Mouse (Mus musculus): ENCODE measurements around the gene Depdc1b. TPM values are rescaled to one million over a fixed set of nuclear protein-coding genes. Genes with fewer than 3 reads are reported as not detected.

The Depdc1b gene
- polyA plus RNA-seq, 1 experiment, result 0.82 TPM

DNA sequence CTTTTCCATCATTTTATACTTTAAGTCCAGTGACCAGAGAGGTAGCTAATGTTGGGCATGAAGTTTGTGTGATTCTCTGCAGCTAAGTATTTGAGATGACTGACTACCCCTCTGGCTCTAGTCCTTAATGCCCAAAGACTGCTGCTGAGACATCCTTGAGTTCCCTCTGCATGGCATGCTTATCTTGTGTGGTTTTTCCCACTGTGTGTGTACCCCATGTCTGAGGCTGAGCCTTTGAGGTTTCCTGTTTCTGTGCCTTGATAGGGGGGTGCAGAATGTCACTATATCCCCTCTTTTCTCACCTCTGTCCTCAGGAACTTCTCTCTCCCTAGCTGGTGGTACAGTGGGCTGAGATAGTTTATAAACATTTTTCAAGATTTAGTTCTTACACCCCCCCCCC is 119.6 kb downstream of the Depdc1b start:
- Histone ChIP-seq H3K4me3 (ENCODE audit: low read depth, low read length) (no peak overlapping the region), H3K27me3 (ENCODE audit: control insufficient read depth, insufficient read depth, low read length) (no peaks in the 10 kb centered on the region)
- TF ChIP-seq POLR2A (IDR thresholded peaks at IDR 0.05; ENCODE audit: low read depth, low read length) (no peak), CTCF (IDR thresholded peaks at IDR 0.05; ENCODE audit: extremely low read depth, insufficient read length, insufficient replicate concordance, low read depth, low read length) (no peak)

DNA sequence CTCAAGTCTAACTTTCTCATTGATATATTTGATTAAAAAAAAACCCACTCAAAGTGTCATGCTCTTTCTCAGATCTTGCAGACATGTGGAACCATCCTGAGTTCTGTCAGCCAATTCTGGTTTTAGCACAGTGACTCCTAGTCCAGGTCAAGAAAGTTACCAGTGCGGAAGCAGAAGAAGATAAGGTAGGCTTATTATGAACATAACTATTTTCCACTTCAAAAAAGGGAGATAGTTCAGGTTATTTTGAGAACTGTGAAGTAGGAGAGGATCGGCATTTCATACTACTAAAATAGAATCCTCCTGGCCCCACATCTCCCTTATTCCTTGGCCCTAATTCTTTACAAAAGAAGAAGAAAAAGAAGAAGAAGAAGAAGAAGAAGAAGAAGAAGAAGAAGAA is 121.3 kb downstream of the Depdc1b start:
- Histone ChIP-seq H3K36me3 (ENCODE audit: control insufficient read depth, insufficient read depth, low read length) (no peaks in the 10 kb centered on the region), H3K4me1 (ENCODE audit: control insufficient read depth, insufficient read depth, insufficient read length, low read length) (peaks cover 2% of the 10 kb centered on the region; the same call in 1 of the 2 replicates), H3K4me3 (ENCODE audit: low read depth, low read length) (no peak overlapping the region), H3K27me3 (ENCODE audit: control insufficient read depth, insufficient read depth, low read length) (no peaks in the 10 kb centered on the region), H3K27ac (ENCODE audit: insufficient read depth, low read depth, low read length) (no peak overlapping the region)
- WGBS, result 93% methylated on average over 2 of the region's 2 CpGs
- TF ChIP-seq CTCF (IDR thresholded peaks at IDR 0.05; ENCODE audit: extremely low read depth, insufficient read length, insufficient replicate concordance, low read depth, low read length), result no peak
- no peak for TF ChIP-seq POLR2A (IDR thresholded peaks at IDR 0.05; ENCODE audit: low read depth, low read length)

More for the DNA sequence above, 119.6 kb downstream of the Depdc1b start:
- Histone ChIP-seq H3K36me3 (ENCODE audit: control insufficient read depth, insufficient read depth, low read length) (no peaks in the 10 kb centered on the region), H3K4me1 (ENCODE audit: control insufficient read depth, insufficient read depth, insufficient read length, low read length) (no peaks in the 10 kb centered on the region), H3K27ac (ENCODE audit: insufficient read depth, low read depth, low read length) (no peak overlapping the region)

DNA sequence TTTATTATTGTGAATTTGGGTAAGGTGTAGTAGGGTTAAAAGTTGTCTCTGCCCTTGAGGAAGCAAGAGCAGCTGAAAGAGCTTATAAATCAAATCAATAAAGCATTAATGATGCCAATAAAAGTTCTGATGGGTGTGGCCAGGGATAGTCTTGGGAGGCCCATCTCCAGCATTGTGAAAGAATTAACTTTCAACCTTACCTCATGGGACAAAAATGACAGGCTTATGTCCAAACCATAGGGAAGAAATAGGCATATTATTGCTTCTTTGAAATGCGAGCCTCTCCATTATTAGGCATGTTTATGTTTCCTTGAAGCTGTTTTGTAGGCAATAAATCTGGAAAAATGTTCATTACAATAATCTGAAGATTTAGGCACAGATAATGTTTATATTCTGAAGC is 122.9 kb downstream of the Depdc1b start:
- Histone ChIP-seq H3K27ac (ENCODE audit: insufficient read depth, low read depth, low read length) (no peak overlapping the region), H3K36me3 (ENCODE audit: control insufficient read depth, insufficient read depth, low read length) (no peaks in the 10 kb centered on the region), H3K4me1 (ENCODE audit: control insufficient read depth, insufficient read depth, insufficient read length, low read length) (peaks cover 2% of the 10 kb centered on the region; the same call in 1 of the 2 replicates), H3K27me3 (ENCODE audit: control insufficient read depth, insufficient read depth, low read length) (no peaks in the 10 kb centered on the region), H3K4me3 (ENCODE audit: low read depth, low read length) (no peak overlapping the region)
- TF ChIP-seq POLR2A (IDR thresholded peaks at IDR 0.05; ENCODE audit: low read depth, low read length), result no peak
- no peak for TF ChIP-seq CTCF (IDR thresholded peaks at IDR 0.05; ENCODE audit: extremely low read depth, insufficient read length, insufficient replicate concordance, low read depth, low read length)
- WGBS, result 24% methylated on average over 1 of the region's 1 CpGs

DNA sequence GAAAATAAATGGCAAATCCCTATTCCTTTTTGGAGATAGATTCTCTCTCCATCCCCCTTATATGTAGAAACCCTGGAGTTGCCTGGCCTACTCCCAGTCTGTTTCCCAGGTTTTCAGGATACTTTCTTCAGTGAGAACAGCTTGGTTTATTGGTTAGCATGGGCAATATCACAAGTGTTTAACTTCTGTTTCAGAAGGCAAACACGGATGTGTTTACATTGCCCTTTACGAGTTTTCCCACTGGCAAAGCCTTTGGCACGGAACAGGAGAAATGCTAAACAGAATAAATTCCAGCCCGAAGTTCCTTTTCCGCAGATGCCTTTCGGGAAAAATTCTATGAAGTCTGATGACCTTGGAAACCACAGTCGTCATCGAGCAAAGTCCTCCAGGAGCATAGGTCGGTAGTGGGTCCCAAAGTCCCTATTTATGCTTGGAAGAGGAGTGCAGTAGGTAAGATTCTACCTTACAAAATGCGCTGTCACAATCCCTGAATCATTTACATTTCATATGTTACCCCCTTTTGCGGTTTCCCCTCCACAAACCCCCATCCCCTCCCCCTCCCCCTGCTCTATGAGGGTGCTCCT is 132.3 kb downstream of the Depdc1b start:
- no peak for TF ChIP-seq POLR2A (IDR thresholded peaks at IDR 0.05; ENCODE audit: low read depth, low read length)
- TF ChIP-seq CTCF (IDR thresholded peaks at IDR 0.05; ENCODE audit: extremely low read depth, insufficient read length, insufficient replicate concordance, low read depth, low read length), result no peak
- Histone ChIP-seq H3K27ac (ENCODE audit: insufficient read depth, low read depth, low read length) (no peak overlapping the region), H3K4me3 (ENCODE audit: low read depth, low read length) (no peak overlapping the region), H3K4me1 (ENCODE audit: control insufficient read depth, insufficient read depth, insufficient read length, low read length) (peaks cover 8% of the 10 kb centered on the region; the same call in 1 of the 2 replicates), H3K36me3 (ENCODE audit: control insufficient read depth, insufficient read depth, low read length) (no peaks in the 10 kb centered on the region), H3K27me3 (ENCODE audit: control insufficient read depth, insufficient read depth, low read length) (no peaks in the 10 kb centered on the region; the same call in 1 of the 2 replicates)
- 24% methylated on average over 11 of the region's 11 CpGs for WGBS

DNA sequence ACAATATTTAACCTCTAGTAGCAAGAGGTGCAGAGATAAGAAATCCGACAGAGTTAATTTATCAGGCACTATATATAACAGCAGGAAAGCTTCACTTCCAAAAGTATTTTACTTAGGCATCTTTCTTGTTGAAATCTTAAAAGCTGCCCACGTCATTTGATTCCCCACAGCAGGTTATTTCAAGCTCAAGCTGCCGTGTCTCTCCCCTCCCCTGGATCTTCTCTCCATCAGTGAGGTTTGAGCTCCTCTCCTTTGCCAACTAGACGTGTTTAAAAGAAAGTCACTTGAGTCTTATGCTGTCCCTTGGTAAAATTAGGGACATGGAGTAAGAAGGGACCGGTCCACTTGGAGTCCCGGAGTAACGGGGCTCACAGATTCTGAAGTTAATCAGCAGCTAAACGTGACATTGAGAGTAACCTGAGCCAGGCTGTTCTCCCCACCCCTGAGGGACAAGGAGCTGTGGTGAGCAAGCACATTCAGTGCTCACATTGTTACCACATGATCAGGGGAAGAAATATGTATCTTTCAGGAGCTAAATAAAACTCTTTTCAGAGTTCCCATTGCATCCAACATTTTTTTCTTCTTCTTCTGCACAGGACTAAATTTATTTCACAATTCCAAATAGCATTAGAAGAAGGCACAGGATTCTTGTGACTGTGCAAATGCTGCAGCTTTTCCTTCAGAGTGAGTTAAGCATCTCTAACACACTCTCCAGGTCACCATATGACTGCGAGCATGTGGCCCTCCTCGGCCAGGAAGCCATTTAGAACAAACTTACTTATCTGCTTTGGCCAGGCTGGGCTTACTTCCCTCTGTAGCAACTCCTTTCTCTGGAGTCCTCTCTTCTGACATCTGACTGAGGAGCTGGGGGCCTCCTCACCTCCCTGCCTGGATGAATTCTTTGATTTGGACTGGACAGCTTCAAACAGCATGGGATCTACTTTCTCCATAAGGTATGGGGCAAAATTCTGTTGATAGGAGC is 133.3 kb downstream of the Depdc1b start, which contains the start of gene Pde4d:
TSS of gene Pde4d (plus strand) at position 833 of the 982 bp plus-strand sequence.
- WGBS, result 36% methylated on average over 10 of the region's 10 CpGs
- H3K36me3 ChIP-seq (ENCODE audit: control insufficient read depth, insufficient read depth, low read length), result no peaks in the 10 kb centered on the region
- TF ChIP-seq POLR2A (IDR thresholded peaks at IDR 0.05; ENCODE audit: low read depth, low read length) (no peak), CTCF (IDR thresholded peaks at IDR 0.05; ENCODE audit: extremely low read depth, insufficient read length, insufficient replicate concordance, low read depth, low read length) (no peak)
- H3K27me3 ChIP-seq (ENCODE audit: control insufficient read depth, insufficient read depth, low read length), result no peaks in the 10 kb centered on the region; the same call in 1 of the 2 replicates
- H3K27ac ChIP-seq (ENCODE audit: insufficient read depth, low read depth, low read length), result no peak within 1 kb of the TSS
- no peak within 1 kb of the TSS for H3K4me3 ChIP-seq (ENCODE audit: low read depth, low read length)
- H3K4me1 ChIP-seq (ENCODE audit: control insufficient read depth, insufficient read depth, insufficient read length, low read length), result peaks cover 8% of the 10 kb centered on the region; the same call in 1 of the 2 replicates

DNA sequence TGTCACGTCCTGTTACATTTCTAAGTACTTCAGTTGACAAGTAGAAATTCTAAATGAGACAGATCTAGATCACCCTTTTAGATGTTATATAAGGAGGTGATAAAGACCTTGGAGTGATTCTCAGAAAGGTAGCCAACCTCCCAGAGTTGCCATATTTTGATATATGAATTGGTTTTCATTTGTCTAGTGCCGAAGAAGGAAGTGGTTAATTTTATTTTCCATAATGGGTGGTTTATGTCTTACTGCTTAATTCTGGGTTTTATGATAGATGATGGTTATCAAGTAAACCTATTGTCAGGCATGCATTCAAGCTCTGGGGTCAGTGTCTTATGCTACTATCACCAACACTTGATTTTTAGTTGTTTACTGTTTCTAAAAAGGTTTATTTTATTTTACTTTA is 135.0 kb downstream of the Depdc1b start:
- H3K27me3 ChIP-seq (ENCODE audit: control insufficient read depth, insufficient read depth, low read length), result no peaks in the 10 kb centered on the region; the same call in 1 of the 2 replicates
- no peak overlapping the region for H3K4me3 ChIP-seq (ENCODE audit: low read depth, low read length)
- TF ChIP-seq POLR2A (IDR thresholded peaks at IDR 0.05; ENCODE audit: low read depth, low read length) (no peak), CTCF (IDR thresholded peaks at IDR 0.05; ENCODE audit: extremely low read depth, insufficient read length, insufficient replicate concordance, low read depth, low read length) (no peak)
- WGBS, result 58% methylated on average over 2 of the region's 2 CpGs
- no peaks in the 10 kb centered on the region for H3K36me3 ChIP-seq (ENCODE audit: control insufficient read depth, insufficient read depth, low read length)
- H3K27ac ChIP-seq (ENCODE audit: insufficient read depth, low read depth, low read length), result no peak overlapping the region
- H3K4me1 ChIP-seq (ENCODE audit: control insufficient read depth, insufficient read depth, insufficient read length, low read length), result peaks cover 8% of the 10 kb centered on the region; the same call in 1 of the 2 replicates

Data from small intestine, adult 2 months (tissue).